Comparison of ENCODE assay signal across 8 mouse cellular contexts in the genomic region with DNA sequence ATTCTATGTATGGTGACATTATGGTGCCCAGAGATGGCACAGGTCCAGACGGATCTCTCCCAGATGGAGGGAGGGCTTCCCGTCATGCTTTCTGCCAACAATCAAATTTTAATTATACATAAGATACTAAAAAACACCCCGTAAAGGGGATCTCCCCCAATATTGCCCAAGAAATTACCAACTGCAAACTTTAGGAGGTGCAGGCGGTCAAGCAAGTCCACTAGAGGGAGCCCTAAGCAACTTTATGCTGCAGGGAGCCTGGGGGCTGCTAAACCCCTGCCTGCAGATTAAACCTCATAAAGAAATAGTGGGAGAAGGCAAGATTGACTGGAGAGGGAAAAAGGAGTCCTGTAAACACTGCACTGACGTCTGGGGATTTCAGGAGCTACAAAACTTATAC. TPM values are rescaled to one million over a fixed set of nuclear protein-coding genes. Genes with fewer than 3 reads are reported as not detected.
A peak's percentile ranks its signal among the peaks of the same experiment; 100 is the strongest.
DNase-seq lines count a peak whose midpoint lies in the region; ATAC-seq and TF ChIP-seq lines count a peak whose summit lies in the region.
"Had no signal": no experiment of that assay in that cellular context is flagged by ENCODE, and none has a peak within 500 bp of the region (broad histone marks: within the 10 kb centered on the region; RNA-seq: fewer than 3 reads in every experiment).

No protein-coding gene starts in this region.

- WGBS in limb, embryonic 14.5 days: 12% methylated on average over 5 of the region's 5 CpGs

- no peaks in the 10 kb centered on the region for H3K36me3 ChIP-seq in E14TG2a.4 (ENCODE audit: insufficient read depth, low read length)
- H3K36me3 ChIP-seq in limb, embryonic 14.5 days (ENCODE audit: control insufficient read depth, insufficient read depth, low read length): no peaks in the 10 kb centered on the region

- H3K4me1 ChIP-seq in E14TG2a.4 (replicated peaks; ENCODE audit: low read depth, low read length): peaks cover 3% of the 10 kb centered on the region
- 0 out of 2 replicates have a peak, but pooled peaks cover under 1% of the 10 kb centered on the region for H3K4me1 ChIP-seq in embryonic fibroblast, embryonic 13.5 days (ENCODE audit: control insufficient read depth, insufficient read depth, low read length)
- H3K4me1 ChIP-seq in limb, embryonic 14.5 days (ENCODE audit: control insufficient read depth, insufficient read depth, low read length): 0 out of 2 replicates have a peak, but pooled peaks cover 1% of the 10 kb centered on the region

- no peak overlapping the region for H3K4me3 ChIP-seq in layer of hippocampus, adult 2 months
- H3K4me3 ChIP-seq in E14TG2a.4 (replicated peaks; ENCODE audit: low read length): no peak overlapping the region
- H3K4me3 ChIP-seq in embryonic fibroblast, embryonic 13.5 days (ENCODE audit: insufficient read depth, low read length): no peak overlapping the region
- no peak overlapping the region for H3K4me3 ChIP-seq in limb, embryonic 14.5 days (replicated peaks; ENCODE audit: low read length)

- no peak overlapping the region for H3K4me2 ChIP-seq in limb, embryonic 14.5 days (replicated peaks; ENCODE audit: low read depth, low read length, severe bottlenecking)

- ATAC-seq in limb, embryonic 14.5 days (ENCODE audit: low FRiP score, low read depth): no peak

- no peak overlapping the region for H3K27ac ChIP-seq in layer of hippocampus, adult 2 months
- no peak overlapping the region for H3K27ac ChIP-seq in embryonic fibroblast, embryonic 13.5 days (ENCODE audit: insufficient read depth, low read length)
- no peak overlapping the region for H3K27ac ChIP-seq in limb, embryonic 14.5 days (replicated peaks; ENCODE audit: low read depth, low read length)

- no peak overlapping the region for H3K9ac ChIP-seq in limb, embryonic 14.5 days (ENCODE audit: low read depth, low read length, severe bottlenecking)

- no peaks in the 10 kb centered on the region for H3K9me3 ChIP-seq in E14TG2a.4 (ENCODE audit: low read length)
- no peaks in the 10 kb centered on the region for H3K9me3 ChIP-seq in limb, embryonic 14.5 days (ENCODE audit: control insufficient read depth, low read length)

- no peak for TF ChIP-seq POLR2A in embryonic fibroblast, embryonic 13.5 days (IDR thresholded peaks at IDR 0.05; ENCODE audit: low read depth, low read length)
- TF ChIP-seq POLR2A in limb, embryonic 14.5 days (IDR thresholded peaks at IDR 0.05; ENCODE audit: borderline replicate concordance, extremely low read depth, insufficient read depth, insufficient read length): no peak

- H3K27me3 ChIP-seq in E14TG2a.4 (ENCODE audit: insufficient read depth, low read length): peaks cover 8% of the 10 kb centered on the region
- H3K27me3 ChIP-seq in limb, embryonic 14.5 days (ENCODE audit: control insufficient read depth, insufficient read depth, low read length): no peaks in the 10 kb centered on the region

- peak; percentile 87 for TF ChIP-seq CTCF in layer of hippocampus, adult 2 months (conservative IDR thresholded peaks at IDR 0.05)
- peak; percentile 79 for TF ChIP-seq CTCF in E14TG2a.4 (conservative IDR thresholded peaks at IDR 0.05; ENCODE audit: low read length)
- 0 out of 2 replicates have a peak, but pooled peaks have one; percentile 33 for TF ChIP-seq CTCF in embryonic fibroblast, embryonic 13.5 days (IDR thresholded peaks at IDR 0.05; ENCODE audit: borderline replicate concordance, insufficient read depth, low read length)

- peak; percentile 37 to 67 for DNase-seq in layer of hippocampus, adult 2 months (ENCODE audit: low spot score in 2 of 2)
- DNase-seq in layer of hippocampus, adult 9-11 months: no peak
- peak; percentile 62 for DNase-seq in adipocyte (ENCODE audit: low spot score)
- peak; percentile 84 for DNase-seq in limb, embryonic 14.5 days (ENCODE audit: low spot score)
- peak; percentile 45 for DNase-seq in retina, postnatal 7 days (ENCODE audit: low read depth, low spot score)

RNA-seq across cellular contexts. Expression of a gene that starts 1.0 kb away (rescaled TPM):
- total RNA-seq in layer of hippocampus, adult 2 months (2021): 1 to 10 TPM; 3.6 to 4.1 TPM
- not detected in 2 replicates for polyA plus RNA-seq in embryonic fibroblast, embryonic 13.5 days (2011; ENCODE audit: insufficient read length, low read depth, missing spikeins)
- not detected in 2 replicates for polyA plus RNA-seq in limb, embryonic 14.5 days (2012; rRNA removed)
- not detected in 2 replicates for polyA plus RNA-seq in limb, embryonic 14.5 days (2014; fragmentation: Nextera tagmentation; extraction: Ambion mirVana)
- total RNA-seq: gastrocnemius, postnatal 4 days had no signal

RNA-seq across cellular contexts. Expression of a gene that starts 5.6 kb away (rescaled TPM):
- total RNA-seq in layer of hippocampus, adult 2 months (2021): 10 to 100 TPM; 61.7 to 66.5 TPM
- 44.1 and 47.7 TPM in 2 replicates for polyA plus RNA-seq in embryonic fibroblast, embryonic 13.5 days (2011; ENCODE audit: insufficient read length, low read depth, missing spikeins)
- polyA plus RNA-seq in limb, embryonic 14.5 days (2012; rRNA removed): 18.3 and 21.0 TPM in 2 replicates
- polyA plus RNA-seq in limb, embryonic 14.5 days (2014; fragmentation: Nextera tagmentation; extraction: Ambion mirVana): 15.6 and 16.8 TPM in 2 replicates

RNA-seq across cellular contexts. Expression of a gene that starts 11.8 kb away (rescaled TPM):
- total RNA-seq in layer of hippocampus, adult 2 months (2021): 1 to 10 TPM; 1.1 to 1.5 TPM
- not detected in 2 replicates for polyA plus RNA-seq in embryonic fibroblast, embryonic 13.5 days (2011; ENCODE audit: insufficient read length, low read depth, missing spikeins)
- polyA plus RNA-seq in limb, embryonic 14.5 days (2012; rRNA removed): 0.13 and 0.15 TPM in 2 replicates
- not detected in 2 replicates for polyA plus RNA-seq in limb, embryonic 14.5 days (2014; fragmentation: Nextera tagmentation; extraction: Ambion mirVana)

RNA-seq across cellular contexts. Expression of a gene that starts 29.0 kb away (rescaled TPM):
- total RNA-seq in layer of hippocampus, adult 2 months (2021): 10 to 100 TPM; 11.6 to 13.9 TPM
- polyA plus RNA-seq in embryonic fibroblast, embryonic 13.5 days (2011; ENCODE audit: insufficient read length, low read depth, missing spikeins): 5.9 and 6.6 TPM in 2 replicates
- polyA plus RNA-seq in limb, embryonic 14.5 days (2012; rRNA removed): 8.6 and 10.5 TPM in 2 replicates
- 12.6 and 13.5 TPM in 2 replicates for polyA plus RNA-seq in limb, embryonic 14.5 days (2014; fragmentation: Nextera tagmentation; extraction: Ambion mirVana)

RNA-seq across cellular contexts. Expression of a gene that starts 49.0 kb away (rescaled TPM):
- total RNA-seq in layer of hippocampus, adult 2 months (2021): 10 to 100 TPM; 67.9 to 71.4 TPM
- polyA plus RNA-seq in embryonic fibroblast, embryonic 13.5 days (2011; ENCODE audit: insufficient read length, low read depth, missing spikeins): 1.0 and 1.6 TPM in 2 replicates
- polyA plus RNA-seq in limb, embryonic 14.5 days (2012; rRNA removed): 20.8 and 35.7 TPM in 2 replicates
- polyA plus RNA-seq in limb, embryonic 14.5 days (2014; fragmentation: Nextera tagmentation; extraction: Ambion mirVana): 4.8 and 5.0 TPM in 2 replicates

Comparison
In these comparisons a context has a peak if more than half of its experiments do, and no peak if none do; other contexts are left out.
1. CTCF ChIP-seq: peak in every context shown above with its lines; median percentile 87 in layer of hippocampus, adult 2 months; 79 in E14TG2a.4; 33 in embryonic fibroblast, embryonic 13.5 days.